Mouse (Mus musculus) embryonic facial prominence, embryonic 10.5 days (tissue): ENCODE data around the gene Kdm8. TPM values are rescaled to one million over a fixed set of nuclear protein-coding genes. Genes with fewer than 3 reads are reported as not detected.

Experiments used
- DNase-seq: peaks from one replicate; pipeline ENCODE4 v3.0.0-alpha.2; 2017; ENCODE audit warnings: low spot score
- H3K27ac ChIP-seq: fragments of 300-500 bp; sonication (generic); replicated peaks from 2 replicates; pipeline ENCODE4 v1.5.1; 2016; ENCODE audit warnings: mild to moderate bottlenecking
- H3K27me3 ChIP-seq: fragments of 300-500 bp; sonication (generic); replicated peaks from 2 replicates; pipeline ENCODE4 v1.6.1; 2016; ENCODE audit warnings: low read depth, mild to moderate bottlenecking; ENCODE audit not compliant: poor library complexity, severe bottlenecking
- H3K36me3 ChIP-seq: fragments of 300-500 bp; sonication (generic); replicated peaks from 2 replicates; pipeline ENCODE4 v1.6.1; 2016; ENCODE audit warnings: mild to moderate bottlenecking, moderate library complexity
- H3K4me1 ChIP-seq: fragments of 300-500 bp; sonication (generic); 2 replicates; pipeline ENCODE4 v1.6.1; 2016
- H3K4me3 ChIP-seq: fragments of 300-500 bp; sonication (generic); 2 replicates; pipeline ENCODE4 v1.5.1; 2016; ENCODE audit warnings: mild to moderate bottlenecking, moderate library complexity
- H3K9me3 ChIP-seq: fragments of 300-500 bp; sonication (generic); 2 replicates; pipeline ENCODE4 v1.6.1; 2016; ENCODE audit warnings: mild to moderate bottlenecking
- WGBS: fragments of 180-500 bp; shearing (Covaris S2); methylation state at CpG from one replicate; pipeline ENCODE4 v1.1.7; 2016; 5-methylcytosine and 5-hydroxymethylcytosine counted together
- polyA plus RNA-seq: library from polyadenylated mRNA; unstranded; fragments of >200 nt; fragmentation: Nextera tagmentation; extraction: Ambion mirVana; gene quantifications from 2 replicates; pipeline ENCODE4 v1.2.1, GENCODE M21; 2016

The Kdm8 gene
- polyA plus RNA-seq, 1 experiment from 2014 or later, result 16.4 TPM

DNA sequence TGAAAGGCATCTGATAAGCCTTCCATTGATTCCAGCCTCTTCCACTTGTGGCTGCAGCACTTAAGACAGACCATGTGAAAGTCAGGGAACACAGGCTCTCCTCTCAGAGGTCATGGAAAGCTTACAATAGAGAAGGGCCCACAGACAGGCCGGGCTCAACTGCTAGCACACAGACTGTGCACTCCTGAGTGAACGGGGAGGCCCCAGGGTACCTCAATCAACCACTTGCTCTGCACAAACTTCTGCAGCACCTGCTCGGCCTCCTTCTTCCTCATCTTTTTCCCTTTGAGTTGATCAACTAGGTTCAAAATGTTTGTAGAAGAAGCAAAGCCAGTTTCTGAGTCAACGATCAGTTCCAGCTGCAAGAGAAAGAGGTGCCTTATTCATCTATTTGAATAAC is 26.4 kb downstream of the Kdm8 start:
- no peak for DNase-seq
- no peaks in the 10 kb centered on the region for H3K27me3 ChIP-seq
- WGBS, result 91% methylated on average over 4 of the region's 4 CpGs
- H3K4me3 ChIP-seq, result no peak overlapping the region
- no peaks in the 10 kb centered on the region for H3K9me3 ChIP-seq
- H3K36me3 ChIP-seq, result peaks cover 64% of the 10 kb centered on the region
- H3K27ac ChIP-seq, result no peak overlapping the region
- H3K4me1 ChIP-seq, result peaks cover 23% of the 10 kb centered on the region

DNA sequence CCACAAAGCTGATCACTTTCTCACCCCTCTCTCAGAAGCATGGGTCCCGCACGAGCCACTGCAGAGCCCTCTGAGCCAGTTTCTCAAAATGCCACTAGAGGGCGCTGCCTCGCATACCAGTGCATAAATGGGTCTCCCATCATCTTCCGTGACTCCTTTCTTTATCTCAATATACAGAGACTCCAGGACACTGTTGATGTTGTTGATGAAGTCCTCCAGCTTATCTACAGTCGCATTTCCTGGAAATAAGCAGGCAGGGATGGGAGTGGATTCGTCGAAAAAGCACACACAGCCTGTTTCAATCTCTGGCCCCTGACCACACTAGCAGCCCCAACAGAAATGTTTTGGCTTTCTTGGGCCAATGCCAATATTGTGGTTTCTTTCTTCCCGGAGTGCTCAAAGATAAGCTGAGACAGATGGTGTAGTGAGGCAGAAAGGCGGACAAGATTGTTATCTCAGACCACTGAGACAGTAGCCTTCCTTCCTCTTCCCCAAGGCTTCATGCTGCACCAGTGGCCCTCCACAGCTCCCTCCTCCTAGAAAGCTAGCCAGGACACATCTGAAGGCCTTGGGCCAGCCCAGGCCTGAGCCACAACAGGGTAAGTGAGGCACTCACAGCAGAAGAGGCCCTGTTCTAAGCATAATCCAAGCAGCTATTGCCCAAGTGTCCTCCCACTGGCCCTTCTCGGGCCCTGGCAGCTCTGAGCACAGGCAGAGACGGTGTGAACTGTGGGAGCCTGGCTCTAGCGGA is 27.7 kb downstream of the Kdm8 start:
- peak overlapping the region; percentile 65 for H3K27ac ChIP-seq
- 42% methylated on average over 13 of the region's 13 CpGs for WGBS
- H3K36me3 ChIP-seq, result peaks cover 55% of the 10 kb centered on the region

DNA sequence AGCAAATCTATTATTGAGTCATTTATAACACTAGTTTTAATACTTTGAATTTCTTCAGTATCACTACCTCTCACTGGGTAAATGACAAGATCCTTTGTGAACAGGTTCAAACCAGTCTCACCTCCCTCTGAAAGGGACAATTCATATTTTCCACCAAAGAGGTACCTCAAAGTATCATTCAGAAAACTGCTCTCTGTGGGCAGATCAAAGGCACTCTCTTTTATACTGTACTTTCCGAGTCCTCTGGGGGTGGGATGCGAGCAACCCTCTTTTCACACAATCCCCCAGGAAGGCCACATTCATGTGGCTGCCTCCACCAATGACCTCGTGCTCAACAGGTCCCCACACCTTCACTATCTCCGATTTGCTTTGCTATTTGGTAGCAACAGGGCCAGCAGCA is 30.1 kb downstream of the Kdm8 start:
- WGBS, result 83% methylated on average over 4 of the region's 4 CpGs
- no peaks in the 10 kb centered on the region for H3K27me3 ChIP-seq
- no peak overlapping the region for H3K4me3 ChIP-seq
- H3K36me3 ChIP-seq, result peaks cover 49% of the 10 kb centered on the region
- H3K9me3 ChIP-seq, result no peaks in the 10 kb centered on the region
- no peak overlapping the region for H3K27ac ChIP-seq
- H3K4me1 ChIP-seq, result peaks cover 39% of the 10 kb centered on the region
- no peak for DNase-seq

More for the DNA sequence above, 27.7 kb downstream of the Kdm8 start:
- peaks cover 35% of the 10 kb centered on the region for H3K4me1 ChIP-seq
- no peaks in the 10 kb centered on the region for H3K9me3 ChIP-seq
- H3K27me3 ChIP-seq, result no peaks in the 10 kb centered on the region
- peak; percentile 79 for DNase-seq
- H3K4me3 ChIP-seq, result no peak overlapping the region

DNA sequence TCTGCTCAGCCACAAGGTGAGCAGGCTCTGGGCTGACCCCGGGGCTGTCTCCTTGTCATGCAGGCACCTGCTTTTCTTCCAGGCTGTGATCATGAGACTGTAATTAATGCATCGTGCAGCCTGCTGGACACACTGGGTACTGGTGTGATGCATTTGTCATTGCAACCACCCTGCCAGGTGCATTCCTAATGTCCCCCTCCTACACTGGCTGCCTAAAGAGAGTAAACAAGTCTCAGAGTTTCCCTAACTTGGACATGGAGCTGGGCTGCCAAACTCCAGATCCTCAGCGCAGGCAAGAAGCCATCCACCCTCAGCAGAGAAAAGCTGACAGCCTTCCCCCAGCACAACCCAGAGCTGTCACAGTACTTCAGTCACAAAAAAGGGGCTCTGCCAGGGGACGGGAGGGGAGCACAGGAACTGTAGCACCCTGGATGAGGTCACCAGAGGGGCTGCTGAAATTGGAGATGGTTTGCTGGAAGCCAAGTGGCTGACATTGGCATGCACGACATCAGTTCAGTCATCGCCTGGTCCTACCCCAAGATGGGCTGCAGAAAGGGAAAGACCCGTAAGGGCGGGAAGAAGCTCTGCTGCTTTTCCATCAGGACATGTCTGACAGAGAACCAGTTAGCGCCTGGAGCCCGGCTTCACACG is 31.2 kb downstream of the Kdm8 start:
- H3K36me3 ChIP-seq, result peaks cover 48% of the 10 kb centered on the region
- no peaks in the 10 kb centered on the region for H3K27me3 ChIP-seq
- H3K4me1 ChIP-seq, result peaks cover 39% of the 10 kb centered on the region
- H3K4me3 ChIP-seq, result no peak overlapping the region
- no peak for DNase-seq
- peak overlapping the region; percentile 59 for H3K27ac ChIP-seq
- WGBS, result 64% methylated on average over 11 of the region's 11 CpGs
- no peaks in the 10 kb centered on the region for H3K9me3 ChIP-seq

DNA sequence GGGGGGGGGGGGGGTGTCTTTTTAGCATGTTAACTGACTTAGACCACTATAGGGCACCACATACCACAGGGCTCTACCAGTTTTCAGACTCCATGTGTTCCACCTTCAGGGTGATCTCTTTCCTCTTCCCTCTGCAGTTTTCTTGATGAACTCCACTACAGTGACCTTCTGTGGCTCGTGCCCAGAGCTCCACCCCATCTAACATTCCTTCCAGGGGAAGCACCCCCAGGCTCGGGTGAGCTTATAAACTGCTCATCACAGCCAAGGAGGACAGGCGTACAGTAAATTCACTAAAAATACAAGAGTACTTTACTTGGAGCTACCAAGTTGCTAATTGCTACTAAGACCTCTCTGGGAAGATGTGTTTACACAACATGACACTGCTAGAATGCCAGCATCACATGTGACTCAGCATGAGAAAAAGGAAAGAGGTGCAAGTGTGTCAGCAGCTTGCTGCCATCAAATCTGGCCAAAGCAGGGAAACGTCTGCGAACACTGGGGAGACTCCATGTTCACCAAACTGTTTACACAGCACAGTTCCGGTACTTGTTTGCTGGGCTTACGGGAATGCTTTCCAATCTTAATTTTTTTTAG is 34.0 kb downstream of the Kdm8 start:
- Histone ChIP-seq H3K27me3 (no peaks in the 10 kb centered on the region), H3K36me3 (peaks cover 64% of the 10 kb centered on the region), H3K4me1 (peaks cover 28% of the 10 kb centered on the region), H3K9me3 (no peaks in the 10 kb centered on the region), H3K27ac (no peak overlapping the region), H3K4me3 (no peak overlapping the region)
- 84% methylated on average over 7 of the region's 7 CpGs for WGBS
- no peak for DNase-seq

DNA sequence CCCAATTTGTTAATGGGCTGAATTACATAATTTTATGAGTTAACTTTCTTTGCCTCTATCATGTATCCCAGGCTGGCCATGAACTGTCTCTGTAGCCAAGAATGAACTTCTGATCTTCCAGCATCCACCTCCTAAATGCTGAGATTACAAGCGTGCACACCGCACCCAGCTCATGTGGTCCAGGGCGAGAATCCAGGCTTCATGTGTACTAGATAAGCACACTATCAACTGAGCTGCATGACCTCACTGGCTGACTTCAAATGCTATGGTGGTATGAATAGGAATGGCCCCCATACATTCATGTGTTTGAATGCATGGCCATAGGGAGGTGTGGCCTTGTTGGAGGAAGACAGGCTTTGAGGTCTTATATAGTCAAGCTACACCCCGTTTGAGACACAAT is 36.0 kb downstream of the Kdm8 start:
- WGBS, result 91% methylated on average over 4 of the region's 4 CpGs
- DNase-seq, result no peak
- Histone ChIP-seq H3K9me3 (no peaks in the 10 kb centered on the region), H3K27me3 (no peaks in the 10 kb centered on the region), H3K4me3 (no peak overlapping the region), H3K27ac (no peak overlapping the region), H3K36me3 (peaks cover 78% of the 10 kb centered on the region), H3K4me1 (peaks cover 20% of the 10 kb centered on the region)

DNA sequence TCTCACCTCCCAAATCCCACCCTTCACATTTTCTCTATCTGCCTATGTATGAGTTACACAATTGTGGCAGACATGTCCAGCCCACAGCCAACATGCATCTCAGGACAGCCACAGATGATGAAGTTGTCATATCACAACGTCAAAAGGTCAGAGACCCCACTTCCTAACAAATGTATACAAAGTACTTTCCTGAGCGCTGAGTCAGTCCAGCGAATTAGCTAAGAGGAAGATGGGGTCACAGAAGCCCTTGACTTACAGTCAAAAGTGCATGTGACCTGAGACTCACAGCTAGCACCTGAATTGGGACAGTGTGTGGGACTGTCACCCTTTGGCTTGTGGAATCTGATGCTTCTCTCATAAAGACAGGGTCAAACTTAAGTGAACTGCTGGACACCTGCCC is 37.9 kb downstream of the Kdm8 start:
- no peak for DNase-seq
- peaks cover 2% of the 10 kb centered on the region; the same call in 1 of the 2 replicates for H3K4me1 ChIP-seq
- H3K36me3 ChIP-seq, result peaks cover 80% of the 10 kb centered on the region
- no peak overlapping the region for H3K27ac ChIP-seq
- H3K4me3 ChIP-seq, result no peak overlapping the region
- 83% methylated on average over 3 of the region's 3 CpGs for WGBS
- no peaks in the 10 kb centered on the region for H3K9me3 ChIP-seq
- no peaks in the 10 kb centered on the region for H3K27me3 ChIP-seq

DNA sequence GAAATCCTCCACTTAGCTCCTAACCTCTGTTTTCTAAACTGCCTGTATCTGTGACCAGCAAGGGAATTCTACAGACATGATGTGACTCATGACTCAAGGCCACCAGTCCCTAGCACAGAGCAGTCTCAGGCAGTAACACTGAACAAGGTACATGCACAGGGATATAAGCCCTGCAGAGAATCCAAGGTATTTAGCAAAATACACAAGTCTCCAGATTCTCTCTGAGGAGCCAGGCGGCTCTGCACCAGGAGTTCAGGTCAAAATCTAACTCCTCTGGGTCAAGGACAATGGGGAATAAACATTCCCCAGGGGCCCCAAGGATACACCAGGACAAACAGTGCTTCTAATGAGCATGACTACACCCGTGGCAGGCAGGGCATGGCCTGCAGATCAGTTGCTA is 38.4 kb downstream of the Kdm8 start:
- no peak overlapping the region for H3K4me3 ChIP-seq
- no peaks in the 10 kb centered on the region for H3K27me3 ChIP-seq
- peaks cover 74% of the 10 kb centered on the region for H3K36me3 ChIP-seq
- no peak overlapping the region for H3K27ac ChIP-seq
- H3K9me3 ChIP-seq, result no peaks in the 10 kb centered on the region
- no peaks in the 10 kb centered on the region for H3K4me1 ChIP-seq
- WGBS, result 64% methylated on average over 2 of the region's 2 CpGs
- DNase-seq, result no peak

DNA sequence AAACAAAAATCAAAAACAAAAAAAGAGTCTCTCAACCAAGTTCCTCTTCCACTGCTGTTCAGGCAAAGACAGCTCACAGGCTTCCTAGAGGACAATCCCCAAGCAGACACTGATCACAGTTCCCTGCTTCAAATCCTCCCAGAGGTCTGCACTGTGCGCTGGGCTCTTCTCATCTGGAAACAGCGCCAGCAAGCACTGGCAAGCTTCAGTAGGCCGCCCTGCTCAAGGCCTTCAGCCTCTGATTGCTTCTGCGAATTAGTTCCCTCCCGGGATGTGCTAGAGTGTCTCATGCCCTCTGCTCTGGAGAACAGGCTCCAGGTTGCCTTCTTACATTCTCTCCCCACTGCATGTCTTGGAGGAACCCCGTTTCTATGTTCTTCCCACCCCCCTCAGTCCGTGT is 40.3 kb downstream of the Kdm8 start:
- 93% methylated on average over 7 of the region's 7 CpGs for WGBS
- H3K27ac ChIP-seq, result no peak overlapping the region
- H3K4me3 ChIP-seq, result no peak overlapping the region
- peaks cover 64% of the 10 kb centered on the region for H3K36me3 ChIP-seq
- H3K9me3 ChIP-seq, result no peaks in the 10 kb centered on the region
- DNase-seq, result no peak
- H3K4me1 ChIP-seq, result peaks cover 5% of the 10 kb centered on the region
- H3K27me3 ChIP-seq, result no peaks in the 10 kb centered on the region

DNA sequence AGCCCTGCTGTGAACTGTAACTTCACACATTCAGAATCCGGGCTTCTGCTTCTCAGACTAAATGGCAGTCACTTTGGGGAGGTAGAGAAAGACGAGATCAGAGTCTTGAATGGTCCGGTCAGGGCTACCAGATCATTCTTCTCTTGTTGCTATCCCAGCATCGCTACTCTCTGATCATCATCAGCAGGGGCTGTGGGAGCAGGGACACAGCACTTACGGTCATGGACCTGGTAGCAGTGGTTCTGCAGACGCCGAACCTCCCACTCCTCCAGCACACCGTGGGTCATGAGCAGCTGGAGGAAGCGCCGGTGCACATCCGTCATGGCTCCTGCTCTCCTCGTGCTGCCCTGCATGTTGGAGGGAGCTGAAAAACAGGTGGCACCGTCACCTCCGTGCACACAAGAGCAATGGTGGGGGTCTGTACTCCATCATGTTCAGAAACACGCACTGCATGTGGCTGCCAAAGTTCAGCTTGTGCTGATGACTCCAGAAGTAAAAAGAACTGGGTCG is 41.7 kb downstream of the Kdm8 start:
- DNase-seq, result no peak
- Histone ChIP-seq H3K27me3 (no peaks in the 10 kb centered on the region), H3K27ac (no peak overlapping the region), H3K4me1 (peaks cover 15% of the 10 kb centered on the region), H3K4me3 (no peak overlapping the region), H3K9me3 (no peaks in the 10 kb centered on the region), H3K36me3 (peaks cover 52% of the 10 kb centered on the region)
- 95% methylated on average over 16 of the region's 16 CpGs for WGBS

DNA sequence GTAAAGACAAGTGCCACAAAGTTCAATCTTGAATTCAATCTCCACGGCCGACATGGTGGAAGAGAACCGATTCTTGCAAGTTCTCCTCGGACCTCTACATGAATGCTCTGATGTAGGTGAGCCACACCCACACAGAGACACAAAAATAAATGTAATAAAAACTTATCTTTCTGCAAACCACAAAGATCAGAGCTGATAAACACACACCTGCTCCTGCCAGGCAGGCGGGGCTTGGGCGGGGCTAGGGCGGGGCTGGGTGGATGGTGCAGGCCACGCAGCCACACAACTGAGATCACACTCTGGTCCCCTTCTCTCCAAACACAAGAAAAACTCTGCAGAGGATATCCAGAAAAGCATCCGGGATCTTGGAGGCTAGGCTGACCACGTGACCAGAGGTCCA is 42.6 kb downstream of the Kdm8 start:
- WGBS, result 90% methylated on average over 10 of the region's 10 CpGs

DNA sequence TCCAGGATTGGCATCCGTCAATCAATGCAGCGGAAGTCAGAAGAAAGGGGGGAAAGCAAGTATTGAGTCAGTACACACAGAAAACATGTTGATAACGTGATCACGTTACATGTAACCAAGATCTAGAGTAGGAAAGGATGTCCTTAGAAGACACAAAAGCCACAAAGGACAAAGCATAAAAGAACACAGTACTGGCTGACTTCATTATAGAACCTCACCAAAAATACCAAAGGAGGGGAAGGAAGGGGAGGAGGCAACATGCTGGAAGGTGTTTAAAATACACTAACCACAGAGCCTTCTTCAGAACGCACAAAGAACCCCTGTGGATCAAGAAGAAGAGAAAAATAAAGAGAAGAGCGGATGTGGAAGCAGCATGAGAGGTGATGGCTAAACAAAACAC is 44.2 kb downstream of the Kdm8 start:
- WGBS, result 87% methylated on average over 6 of the region's 6 CpGs
- Histone ChIP-seq H3K4me3 (no peak overlapping the region), H3K9me3 (no peaks in the 10 kb centered on the region), H3K27me3 (no peaks in the 10 kb centered on the region), H3K4me1 (peaks cover 24% of the 10 kb centered on the region), H3K27ac (no peak overlapping the region), H3K36me3 (peaks cover 28% of the 10 kb centered on the region)
- no peak for DNase-seq

More for the DNA sequence above, 42.6 kb downstream of the Kdm8 start:
- Histone ChIP-seq H3K4me3 (no peak overlapping the region), H3K9me3 (no peaks in the 10 kb centered on the region), H3K36me3 (peaks cover 43% of the 10 kb centered on the region), H3K27ac (no peak overlapping the region), H3K27me3 (no peaks in the 10 kb centered on the region), H3K4me1 (peaks cover 20% of the 10 kb centered on the region)
- no peak for DNase-seq

DNA sequence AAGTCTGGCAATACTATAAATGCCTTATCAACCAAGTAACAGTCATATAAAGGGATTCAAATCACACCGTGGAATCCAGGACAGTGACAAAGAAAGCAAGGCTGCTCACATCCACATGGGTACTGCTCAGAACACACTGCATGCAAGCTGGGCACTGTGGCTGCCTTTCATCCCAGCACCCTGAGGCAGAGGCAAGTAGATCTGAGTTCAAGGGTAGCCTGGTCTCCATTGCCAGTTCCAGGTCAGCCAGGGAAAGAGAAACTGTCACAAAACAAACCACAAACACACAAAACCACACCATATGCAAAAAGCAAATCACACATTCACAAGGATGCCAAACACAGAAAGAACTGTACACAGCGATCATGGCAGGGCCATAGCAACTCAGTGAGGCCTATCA is 45.2 kb downstream of the Kdm8 start:
- Histone ChIP-seq H3K4me3 (no peak overlapping the region), H3K4me1 (peaks cover 24% of the 10 kb centered on the region), H3K36me3 (peaks cover 19% of the 10 kb centered on the region), H3K27ac (no peak overlapping the region), H3K27me3 (no peaks in the 10 kb centered on the region), H3K9me3 (no peaks in the 10 kb centered on the region)
- 95% methylated on average over 2 of the region's 2 CpGs for WGBS
- DNase-seq, result no peak
